Mouse (Mus musculus) spleen, adult 2 months (tissue): ENCODE measurements around the gene Wasf3. TPM values are rescaled to one million over a fixed set of nuclear protein-coding genes. Genes with fewer than 3 reads are reported as not detected.

Source experiments
- DNase-seq, 2 experiments: peaks; one replicate each; pipeline versions ENCODE4 v3.0.0 to v3.0.0-alpha.2; 2012 to 2021; ENCODE audit warnings: low spot score in 2 of 2, low read depth in 1 of 2
- H3K27ac ChIP-seq: fragments of 200-500 bp; 2 replicates; pipeline ENCODE4 v1.5.1; 2012; ENCODE audit warnings: low read length, inconsistent platforms; ENCODE audit not compliant: insufficient read depth
- H3K27me3 ChIP-seq: fragments of 200-500 bp; 2 replicates; pipeline ENCODE4 v1.6.1; 2012; ENCODE audit warnings: mild to moderate bottlenecking, moderate library complexity, low read length, inconsistent platforms; ENCODE audit not compliant: control insufficient read depth, insufficient read depth
- H3K36me3 ChIP-seq: fragments of 200-500 bp; 2 replicates; pipeline ENCODE4 v1.6.1; 2012; ENCODE audit warnings: mild to moderate bottlenecking, low read length, inconsistent platforms; ENCODE audit not compliant: control insufficient read depth, insufficient read depth
- H3K4me1 ChIP-seq: fragments of 200-500 bp; 2 replicates; pipeline ENCODE4 v1.6.1; 2011; ENCODE audit warnings: inconsistent platforms; ENCODE audit not compliant: control insufficient read depth, insufficient read depth, insufficient read length
- H3K4me3 ChIP-seq: fragments of 200-500 bp; 2 replicates; pipeline ENCODE4 v1.5.1; 2011; ENCODE audit warnings: mild to moderate bottlenecking, inconsistent platforms; ENCODE audit not compliant: insufficient read depth, insufficient read length; ENCODE audit errors: extremely low read depth
- CTCF ChIP-seq: fragments of 200-500 bp; IDR thresholded peaks from 2 replicates; pipeline ENCODE4 v1.5.1; 2011; ENCODE audit warnings: mild to moderate bottlenecking, inconsistent platforms; ENCODE audit not compliant: insufficient read depth, insufficient read length, insufficient replicate concordance; ENCODE audit errors: extremely low read depth
- POLR2A ChIP-seq: fragments of 200-500 bp; IDR thresholded peaks from 2 replicates; pipeline ENCODE4 v1.6.1; 2011; ENCODE audit warnings: low read depth, low read length, inconsistent platforms
- WGBS: fragments of 180-500 bp; shearing (Covaris S2); methylation state at CpG from one replicate; pipeline ENCODE4 v1.1.7; 2018; 5-methylcytosine and 5-hydroxymethylcytosine counted together
- polyA plus RNA-seq: library from polyadenylated mRNA; depleted of rRNA; stranded (reverse); fragments of >200 nt; gene quantifications from 2 replicates; pipeline ENCODE4 v1.2.3, GENCODE M21; 2012

The Wasf3 gene
- polyA plus RNA-seq, 1 experiment, result 0.68 TPM

DNA sequence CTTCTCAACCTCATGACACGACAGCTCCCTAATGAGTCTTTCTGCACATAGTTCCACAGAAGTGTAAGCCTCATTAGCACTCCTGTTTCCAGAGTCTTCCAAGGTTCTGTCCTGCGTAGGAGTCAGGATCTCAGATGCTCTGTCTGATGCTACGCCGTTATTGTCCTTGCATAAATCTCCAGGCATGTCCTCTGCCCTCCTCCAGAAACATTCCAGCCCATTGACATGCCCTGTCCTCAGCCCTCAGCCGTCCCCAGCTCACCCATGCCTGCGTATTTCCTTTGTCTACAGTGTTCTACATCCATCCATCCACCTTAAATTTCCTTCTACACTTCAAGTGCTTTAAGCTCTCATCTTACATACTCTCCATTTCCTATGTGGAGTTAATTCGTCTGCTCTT is 32.8 kb upstream of the Wasf3 start:
- Histone ChIP-seq H3K27me3 (no peaks in the 10 kb centered on the region), H3K4me1 (no peaks in the 10 kb centered on the region), H3K36me3 (no peaks in the 10 kb centered on the region), H3K27ac (no peak overlapping the region), H3K4me3 (no peak overlapping the region)
- WGBS, result 84% methylated on average over 7 of the region's 7 CpGs
- no peak for DNase-seq
- no peak for TF ChIP-seq CTCF
- TF ChIP-seq POLR2A, result no peak

- Histone ChIP-seq H3K4me3 (no peak overlapping the region), H3K27ac (no peak overlapping the region), H3K4me1 (no peaks in the 10 kb centered on the region), H3K36me3 (no peaks in the 10 kb centered on the region), H3K27me3 (no peaks in the 10 kb centered on the region)
- WGBS, result 40% methylated on average over 10 of the region's 10 CpGs
- TF ChIP-seq POLR2A (no peak), CTCF (no peak)
- DNase-seq, result no peak
Measured at GRCm38 (mm10) chr5:146360386-146360785, 24.4 kb upstream of the Wasf3 start.

DNA sequence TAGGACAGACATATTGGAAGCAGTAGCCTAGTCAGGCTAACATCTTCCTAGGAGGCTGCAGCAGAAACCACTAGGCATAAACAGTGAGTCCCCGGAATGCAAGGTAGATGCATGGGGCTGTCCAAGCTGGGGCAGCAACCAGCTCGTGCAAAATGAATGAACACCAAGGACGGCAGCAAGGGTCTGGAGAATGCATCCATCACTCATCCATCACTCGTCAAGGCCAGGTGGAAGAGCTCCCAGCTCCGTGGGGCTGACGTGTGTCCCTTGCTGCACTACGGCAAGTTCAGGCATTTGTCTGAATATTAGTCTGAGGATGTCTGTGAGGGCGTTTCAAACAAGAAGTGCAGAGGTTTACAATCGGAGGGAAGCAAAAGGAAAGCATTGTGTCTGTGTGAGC is 22.1 kb upstream of the Wasf3 start:
- WGBS, result 87% methylated on average over 9 of the region's 9 CpGs
- H3K36me3 ChIP-seq, result no peaks in the 10 kb centered on the region
- TF ChIP-seq CTCF (no peak), POLR2A (no peak)
- H3K4me3 ChIP-seq, result no peak overlapping the region
- H3K4me1 ChIP-seq, result no peaks in the 10 kb centered on the region
- H3K27me3 ChIP-seq, result no peaks in the 10 kb centered on the region
- H3K27ac ChIP-seq, result no peak overlapping the region
- DNase-seq, result no peak

GRCm38 (mm10) chr5:146368356-146368755 is 16.4 kb upstream of the Wasf3 start:
- no peaks in the 10 kb centered on the region for H3K27me3 ChIP-seq
- no peak overlapping the region for H3K27ac ChIP-seq
- no peak overlapping the region for H3K4me3 ChIP-seq
- DNase-seq, result no peak
- 80% methylated on average over 2 of the region's 2 CpGs for WGBS
- no peaks in the 10 kb centered on the region for H3K36me3 ChIP-seq
- no peaks in the 10 kb centered on the region for H3K4me1 ChIP-seq
- no peak for TF ChIP-seq POLR2A
- TF ChIP-seq CTCF, result no peak

GRCm38 (mm10) chr5:146368971-146369370 is 15.8 kb upstream of the Wasf3 start:
- Histone ChIP-seq H3K4me1 (no peaks in the 10 kb centered on the region), H3K27me3 (no peaks in the 10 kb centered on the region), H3K36me3 (no peaks in the 10 kb centered on the region), H3K4me3 (no peak overlapping the region), H3K27ac (no peak overlapping the region)
- no peak for TF ChIP-seq CTCF
- no peak for TF ChIP-seq POLR2A
- WGBS, result 93% methylated on average over 13 of the region's 13 CpGs
- no peak for DNase-seq

DNA sequence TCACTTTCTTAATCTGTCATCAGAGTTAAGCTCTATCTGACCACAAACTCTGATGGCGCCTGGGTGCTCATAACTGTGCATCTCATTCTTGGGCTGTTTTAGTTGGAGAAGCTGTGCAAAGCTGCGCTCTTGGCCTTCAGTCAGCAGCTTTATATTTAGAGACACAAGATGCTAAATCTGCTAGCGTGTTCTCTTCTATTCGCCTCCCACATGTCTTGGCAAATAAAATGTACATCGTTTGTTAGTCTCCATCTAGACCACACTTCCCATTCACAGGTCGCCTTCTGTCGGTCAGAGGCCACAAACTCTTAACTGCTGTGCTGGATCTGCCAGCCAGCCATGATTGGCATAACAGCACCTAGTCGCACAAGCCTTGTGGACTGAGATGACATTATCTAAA is 14.0 kb upstream of the Wasf3 start:
- DNase-seq, result no peak
- Histone ChIP-seq H3K27ac (no peak overlapping the region), H3K36me3 (no peaks in the 10 kb centered on the region), H3K4me1 (no peaks in the 10 kb centered on the region), H3K4me3 (no peak overlapping the region), H3K27me3 (no peaks in the 10 kb centered on the region)
- WGBS, result 86% methylated on average over 8 of the region's 8 CpGs
- TF ChIP-seq CTCF, result no peak
- no peak for TF ChIP-seq POLR2A

DNA sequence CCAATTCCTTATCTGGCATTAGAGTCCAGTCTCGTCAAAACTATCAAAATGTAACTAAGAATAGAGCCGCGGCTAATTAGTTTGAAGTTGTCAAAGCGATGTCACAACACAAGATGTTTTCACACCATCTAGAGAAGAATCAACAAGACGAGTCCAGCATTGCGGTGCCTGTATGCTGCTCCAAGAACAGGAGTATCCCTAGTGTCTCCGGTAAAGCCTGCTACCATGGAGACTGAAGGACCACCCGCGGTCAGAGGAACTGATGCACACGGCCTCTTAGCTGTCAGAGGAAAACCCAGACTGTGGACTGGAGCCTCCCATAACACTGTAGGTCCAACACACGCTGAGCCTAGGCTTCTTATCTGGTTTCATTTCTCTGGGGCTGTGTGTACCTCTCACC is 11.5 kb upstream of the Wasf3 start:
- H3K4me1 ChIP-seq, result no peaks in the 10 kb centered on the region
- no peak overlapping the region for H3K27ac ChIP-seq
- no peak for TF ChIP-seq CTCF
- TF ChIP-seq POLR2A, result no peak
- H3K27me3 ChIP-seq, result no peaks in the 10 kb centered on the region
- no peak overlapping the region for H3K4me3 ChIP-seq
- 87% methylated on average over 11 of the region's 11 CpGs for WGBS
- no peaks in the 10 kb centered on the region for H3K36me3 ChIP-seq
- no peak for DNase-seq
